Comparison of ENCODE assay signal across 8 mouse cellular contexts in the genomic region with DNA sequence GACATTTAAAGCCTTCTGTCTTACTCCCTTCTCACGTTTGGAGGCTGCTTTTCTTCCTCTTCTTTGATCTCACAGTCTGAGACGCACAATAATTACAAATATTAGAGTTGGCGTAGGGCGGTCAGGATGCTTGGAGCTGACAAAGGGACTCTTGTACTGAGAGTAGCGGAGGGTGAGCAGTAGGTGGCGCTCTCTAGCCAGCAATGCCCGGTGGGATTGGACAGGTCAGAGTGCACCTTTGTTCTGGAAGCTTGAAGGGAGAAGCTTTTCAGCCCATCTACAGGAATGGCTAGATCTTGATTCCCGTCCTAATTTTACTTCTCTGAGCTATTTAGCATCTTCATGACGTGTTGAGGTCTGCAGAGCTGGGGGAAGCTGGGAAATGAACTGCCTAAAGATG.
DNase-seq lines count a peak whose midpoint lies in the region; ATAC-seq and TF ChIP-seq lines count a peak whose summit lies in the region.

No protein-coding gene starts in this region.

- H3K27ac ChIP-seq in cortical plate, adult 2 months (ENCODE audit: insufficient read depth, low read length), result no peak overlapping the region
- no peak overlapping the region for H3K27ac ChIP-seq in intestine, embryonic 16.5 days (ENCODE audit: low read length)
- peak overlapping the region; percentile 58 for H3K27ac ChIP-seq in midbrain, embryonic 15.5 days

- 4% methylated on average over 9 of the region's 9 CpGs for WGBS in intestine, embryonic 16.5 days
- 4% methylated on average over 9 of the region's 9 CpGs for WGBS in midbrain, embryonic 15.5 days

- DNase-seq in adrenal gland, adult (ENCODE audit: inconsistent age in 2 of 2, low spot score in 1 of 2), result peak; percentile 73 to 93
- peak; percentile 51 for DNase-seq in gastrocnemius, postnatal 25 days
- peak; percentile 89 for DNase-seq in left cerebral cortex, postnatal 4 days
- DNase-seq in spleen, adult 18-20 months, result peak; percentile 57 to 81
- no peak for DNase-seq in c-Kit-positive CD71-positive TER-119-positive erythroid progenitor cells, embryonic 14.5 days (ENCODE audit: low spot score)

- H3K4me3 ChIP-seq in cortical plate, adult 2 months (ENCODE audit: insufficient read depth, low read length), result no peak overlapping the region
- H3K4me3 ChIP-seq in intestine, embryonic 16.5 days (ENCODE audit: low read length), result no peak overlapping the region
- H3K4me3 ChIP-seq in midbrain, embryonic 15.5 days, result no peak overlapping the region

- peak; percentile 93 for ATAC-seq in intestine, embryonic 16.5 days
- ATAC-seq in midbrain, embryonic 15.5 days (replicated peaks), result peak; percentile 96

- no peak for TF ChIP-seq POLR2A in cortical plate, adult 2 months (IDR thresholded peaks at IDR 0.05; ENCODE audit: extremely low read depth, insufficient read depth, low read length)

- no peaks in the 10 kb centered on the region; the same call in 1 of the 2 replicates for H3K9me3 ChIP-seq in intestine, embryonic 16.5 days (ENCODE audit: control insufficient read depth, low read length)
- H3K9me3 ChIP-seq in midbrain, embryonic 15.5 days, result no peaks in the 10 kb centered on the region

- peaks cover under 1% of the 10 kb centered on the region; the same call in 1 of the 2 replicates for H3K4me1 ChIP-seq in cortical plate, adult 2 months (ENCODE audit: control insufficient read depth, insufficient read depth, low read length)
- H3K4me1 ChIP-seq in intestine, embryonic 16.5 days (ENCODE audit: control insufficient read depth, insufficient read depth, low read length), result peaks cover 2% of the 10 kb centered on the region; the same call in 1 of the 2 replicates
- H3K4me1 ChIP-seq in midbrain, embryonic 15.5 days, result peaks cover 12% of the 10 kb centered on the region

- H3K9ac ChIP-seq in intestine, embryonic 16.5 days (ENCODE audit: low read depth, low read length), result no peak overlapping the region
- H3K9ac ChIP-seq in midbrain, embryonic 15.5 days, result peak overlapping the region; percentile 9; the same call in 1 of the 2 replicates

- intact Hi-C loops in left cerebral cortex, postnatal 4 days (cut with DNase I), result loop anchor here (10.0 kb wide), 2 partner anchors 165 to 455 kb away; no protein-coding TSS in a partner anchor

- 0 out of 2 replicates have a peak, but pooled peaks cover 5% of the 10 kb centered on the region for H3K27me3 ChIP-seq in intestine, embryonic 16.5 days (replicated peaks; ENCODE audit: control insufficient read depth, insufficient read depth, low read length)
- no peaks in the 10 kb centered on the region for H3K27me3 ChIP-seq in midbrain, embryonic 15.5 days (replicated peaks)

- TF ChIP-seq CTCF in cortical plate, adult 2 months (IDR thresholded peaks at IDR 0.05; ENCODE audit: extremely low read depth, insufficient read depth, low read length), result peak; percentile 95

- no peaks in the 10 kb centered on the region for H3K36me3 ChIP-seq in intestine, embryonic 16.5 days (ENCODE audit: control insufficient read depth, insufficient read depth, low read length)
- no peaks in the 10 kb centered on the region for H3K36me3 ChIP-seq in midbrain, embryonic 15.5 days (replicated peaks)

- no peak overlapping the region for H3K4me2 ChIP-seq in intestine, embryonic 16.5 days (ENCODE audit: low read depth, low read length)
- H3K4me2 ChIP-seq in midbrain, embryonic 15.5 days, result peak overlapping the region; percentile 12
